Mouse (Mus musculus) cerebellum, adult (tissue): ENCODE data around the gene Fancc.
"Not testable (repeated sequence)": the region's sequence is repeated elsewhere in the genome, so short reads cannot be mapped to it uniquely, and the experiment has no call there.

Experiments used
- ATAC-seq: cut with Nextera tagmentation; 2 replicates; pipeline ENCODE4 v1.9.2; 2017; ENCODE audit warnings: mild to moderate bottlenecking, moderate library complexity, mixed read lengths; ENCODE audit not compliant: insufficient number of reproducible peaks, low FRiP score, low TSS enrichment

The Fancc gene

DNA sequence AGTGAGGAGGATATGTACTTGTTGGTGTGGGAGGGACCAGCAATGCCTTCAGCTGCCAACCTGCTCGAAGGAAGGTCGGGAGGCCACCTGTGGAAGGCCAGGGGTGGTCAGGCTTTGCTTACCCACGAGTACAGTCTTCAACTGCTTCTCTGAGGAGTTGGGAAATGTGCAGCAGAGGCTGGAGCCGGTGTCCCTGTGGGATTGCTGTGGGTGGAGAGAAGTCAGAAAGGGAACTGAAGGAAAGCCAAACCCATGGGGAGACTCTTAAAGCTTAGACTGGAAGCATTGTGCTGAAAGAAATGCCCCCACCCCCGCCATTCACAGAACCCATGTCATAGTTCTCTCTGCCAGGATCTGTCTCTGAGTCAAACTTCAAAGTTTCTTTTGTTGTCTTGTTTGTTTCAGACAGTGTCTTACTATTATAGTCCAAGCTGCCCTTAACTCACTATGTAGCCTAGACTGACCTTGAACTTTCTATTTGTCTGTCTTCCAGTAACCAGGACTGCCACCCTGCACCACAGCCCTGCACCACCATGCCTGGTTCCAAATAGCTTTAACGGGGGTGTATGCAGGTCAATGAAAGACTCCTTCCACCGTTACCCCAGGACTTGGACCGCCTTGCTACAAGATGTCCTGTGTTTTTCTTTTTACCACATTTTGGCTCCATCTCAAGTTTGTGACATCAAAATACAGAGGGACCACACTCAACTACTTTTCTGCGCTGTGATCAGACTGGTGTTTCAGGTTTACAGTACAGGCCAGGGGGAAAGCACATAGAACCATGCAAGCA, 173.6 kb downstream of the Fancc start:
- ATAC-seq: no peak

GRCm38 (mm10) chr13:63322756-63323155, 174.3 kb downstream of the Fancc start:
- ATAC-seq: no peak

DNA sequence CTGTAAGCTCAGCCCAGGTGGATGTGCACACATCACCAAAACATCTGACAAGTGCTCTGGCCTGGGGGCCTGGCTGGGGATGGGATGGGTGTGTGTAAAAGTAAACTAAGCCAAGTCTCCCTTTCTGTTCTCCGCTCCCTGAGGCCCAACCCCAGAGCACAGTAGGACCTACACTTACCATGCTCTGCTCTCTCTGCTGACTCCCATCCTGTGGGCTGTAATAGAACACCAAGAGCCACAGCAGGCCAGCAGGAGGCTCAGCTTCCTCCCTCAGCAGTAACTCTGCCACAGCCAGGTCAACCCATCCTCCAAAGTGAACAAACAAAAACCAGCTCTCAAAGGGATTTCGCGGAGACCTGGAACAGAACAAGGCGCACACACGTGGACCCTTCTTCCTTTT, 175.4 kb downstream of the Fancc start:
- no peak for ATAC-seq

- ATAC-seq: no peak
These were observed 177.3 kb downstream of the Fancc start for GRCm38 (mm10) chr13:63319814-63320213.

DNA sequence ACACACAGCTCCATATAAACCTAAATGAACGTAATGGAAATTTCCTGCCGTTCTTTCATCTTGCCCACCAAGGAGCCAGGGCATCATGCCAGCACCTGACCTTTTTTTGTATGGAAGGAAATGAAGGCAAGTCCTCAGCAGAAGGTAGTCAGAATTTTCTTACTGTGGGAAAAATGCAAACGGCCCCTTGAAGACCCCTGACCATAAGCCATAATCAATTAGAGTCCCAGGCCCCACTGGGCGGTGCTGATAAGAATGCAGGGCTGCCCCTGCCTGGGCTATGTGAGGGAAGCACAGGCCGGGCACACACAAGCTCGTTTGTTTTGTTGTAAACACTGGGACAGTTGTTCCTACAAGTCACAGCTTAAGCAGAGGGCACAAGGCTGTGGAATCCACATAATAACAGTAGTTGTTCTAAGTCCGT, 179.4 kb downstream of the Fancc start:
- ATAC-seq: no peak

DNA sequence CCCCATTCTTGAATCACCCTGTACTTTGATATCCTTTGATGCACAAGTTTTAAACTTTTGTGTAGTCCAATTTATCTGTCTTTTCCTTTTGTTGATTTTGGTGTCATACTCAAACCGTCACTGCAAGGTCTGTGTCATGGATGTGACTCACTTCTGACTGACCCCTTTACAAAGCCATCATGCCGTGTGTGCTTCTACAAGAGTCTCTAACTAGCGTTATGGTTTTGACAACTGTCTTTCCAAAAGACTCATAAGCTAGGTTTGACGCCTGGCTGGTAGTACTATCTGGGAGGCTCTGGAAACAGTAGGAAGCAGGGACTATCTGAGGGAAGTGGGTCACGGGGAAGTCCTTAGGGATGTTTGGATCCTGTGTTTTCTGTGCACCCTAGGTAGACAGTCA, 180.7 kb downstream of the Fancc start:
- ATAC-seq: no peak

DNA sequence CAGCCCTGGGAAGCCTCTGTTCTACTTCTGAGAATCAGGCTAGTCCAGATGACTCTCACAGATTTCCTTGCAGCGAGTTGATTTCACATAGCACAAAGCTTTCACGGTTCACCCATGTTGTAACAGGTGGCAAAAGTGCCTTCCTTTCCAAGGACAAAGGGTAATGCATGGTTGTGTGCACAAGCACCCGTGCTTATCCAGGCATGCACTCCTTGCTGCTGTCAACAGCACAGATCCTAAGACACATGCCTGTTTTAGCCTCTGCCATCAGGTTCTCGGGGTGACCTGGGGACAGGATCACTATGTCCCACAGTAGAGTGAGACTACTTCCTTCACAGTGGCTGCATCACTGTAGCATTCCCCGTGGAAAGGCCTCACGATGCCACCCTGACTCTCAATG, 181.3 kb downstream of the Fancc start:
- ATAC-seq: no peak

GRCm38 (mm10) chr13:63315111-63315510, 182.0 kb downstream of the Fancc start:
- ATAC-seq: not testable (repeated sequence)

- no peak for ATAC-seq
These were observed 182.5 kb downstream of the Fancc start for GRCm38 (mm10) chr13:63314608-63314920.

DNA sequence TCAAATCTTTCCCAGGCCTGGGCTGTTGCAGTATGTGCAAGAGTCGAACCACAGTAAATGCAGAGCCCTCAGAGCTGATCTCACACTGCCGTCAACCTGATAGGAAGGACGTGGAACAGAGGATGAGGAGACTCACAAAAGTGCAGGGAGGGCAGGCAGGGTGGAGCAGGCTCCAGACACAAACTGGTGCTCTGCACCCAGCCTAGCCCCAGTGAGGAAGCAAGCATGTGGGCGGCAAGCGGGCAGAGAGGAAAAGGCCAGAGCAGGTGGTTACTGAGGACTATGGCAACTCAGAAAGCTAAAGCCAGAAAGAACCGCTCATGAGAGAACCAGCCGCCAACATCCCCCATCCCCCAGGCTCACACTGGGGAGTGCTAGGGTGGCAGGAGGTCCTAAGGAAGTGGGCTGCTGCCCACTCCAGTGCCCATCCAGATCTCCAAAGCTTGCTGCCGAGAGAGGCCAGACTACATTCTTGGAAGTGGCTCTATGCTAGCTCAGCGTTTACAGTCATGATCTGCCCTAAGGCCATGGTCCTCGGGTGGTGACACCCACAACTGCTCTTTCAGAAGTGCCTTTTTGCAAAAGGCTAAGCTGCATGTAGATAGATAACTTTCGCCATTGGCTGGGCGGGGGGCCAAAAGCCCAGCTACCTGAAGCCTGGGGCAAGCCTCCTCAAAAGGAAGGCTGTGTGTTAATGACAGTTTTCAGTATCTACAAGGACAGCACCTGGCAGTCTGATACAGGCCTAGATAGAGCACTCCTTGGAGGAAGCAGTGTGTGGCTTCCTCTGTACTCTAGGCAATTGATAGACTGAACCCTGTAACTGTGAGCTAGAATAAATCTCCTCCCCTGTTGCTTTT, 183.1 kb downstream of the Fancc start:
- no peak for ATAC-seq

GRCm38 (mm10) chr13:63313247-63313646, 183.8 kb downstream of the Fancc start:
- ATAC-seq: no peak

- no peak for ATAC-seq
These were observed 185.9 kb downstream of the Fancc start for GRCm38 (mm10) chr13:63311156-63311555.

DNA sequence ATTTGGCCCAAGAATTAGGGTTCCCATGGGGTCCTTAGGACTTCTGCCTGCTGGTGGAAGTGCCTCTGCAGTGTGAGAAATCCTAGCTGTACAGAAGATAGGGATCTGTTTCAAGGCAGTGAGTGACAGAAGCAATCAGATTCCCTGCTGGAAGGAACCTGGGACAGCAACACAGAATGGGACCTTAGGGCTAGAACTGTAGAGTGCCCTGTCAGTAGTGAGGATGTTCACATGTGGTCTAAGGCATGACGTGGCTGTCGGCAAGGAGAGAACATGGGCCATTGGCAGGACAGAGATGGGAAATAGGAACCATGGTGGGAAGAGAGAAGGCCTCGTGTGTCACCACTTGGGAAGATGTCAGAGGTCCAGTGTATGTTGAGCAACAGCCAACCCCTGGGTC, 187.5 kb downstream of the Fancc start:
- no peak for ATAC-seq

DNA sequence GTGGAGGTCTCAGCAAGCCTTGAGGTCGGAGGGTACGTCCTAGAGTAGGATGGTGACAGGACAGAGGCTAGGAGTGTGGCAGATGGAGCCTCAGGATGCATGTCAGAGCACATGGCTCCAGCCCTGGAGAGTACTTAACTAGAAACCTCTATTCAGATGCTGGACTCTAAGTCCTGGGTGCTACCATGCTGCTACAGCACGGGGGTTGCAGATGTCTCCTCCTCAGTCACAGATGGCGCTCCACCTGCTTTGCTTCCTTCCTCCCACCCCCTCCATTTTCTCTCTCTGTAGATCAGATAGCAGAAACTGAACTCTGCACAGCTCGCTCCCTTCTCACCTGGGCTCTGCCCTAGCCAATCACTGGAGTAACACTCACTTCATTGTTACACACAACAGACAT, 190.3 kb downstream of the Fancc start:
- peak; percentile 78 for ATAC-seq

GRCm38 (mm10) chr13:63305160-63306011, 191.7 kb downstream of the Fancc start:
- no peak for ATAC-seq

DNA sequence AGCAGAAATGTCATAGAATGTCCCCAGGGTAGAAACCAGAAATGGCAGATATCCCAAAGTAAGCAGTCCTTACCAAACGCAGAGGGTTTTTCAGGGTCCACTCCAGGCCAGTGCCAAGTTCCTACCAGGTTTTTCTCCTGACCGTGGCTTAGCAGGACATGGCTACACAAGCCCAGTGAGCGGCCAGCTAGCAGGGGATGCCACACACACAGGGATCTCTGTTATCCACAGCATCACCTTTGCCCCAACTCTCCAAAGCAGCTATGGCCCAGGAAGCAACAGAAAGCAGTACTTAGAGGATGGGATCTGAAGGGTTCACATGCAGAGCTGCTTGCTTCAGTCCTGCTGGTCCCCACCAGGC, 192.3 kb downstream of the Fancc start:
- no peak for ATAC-seq

DNA sequence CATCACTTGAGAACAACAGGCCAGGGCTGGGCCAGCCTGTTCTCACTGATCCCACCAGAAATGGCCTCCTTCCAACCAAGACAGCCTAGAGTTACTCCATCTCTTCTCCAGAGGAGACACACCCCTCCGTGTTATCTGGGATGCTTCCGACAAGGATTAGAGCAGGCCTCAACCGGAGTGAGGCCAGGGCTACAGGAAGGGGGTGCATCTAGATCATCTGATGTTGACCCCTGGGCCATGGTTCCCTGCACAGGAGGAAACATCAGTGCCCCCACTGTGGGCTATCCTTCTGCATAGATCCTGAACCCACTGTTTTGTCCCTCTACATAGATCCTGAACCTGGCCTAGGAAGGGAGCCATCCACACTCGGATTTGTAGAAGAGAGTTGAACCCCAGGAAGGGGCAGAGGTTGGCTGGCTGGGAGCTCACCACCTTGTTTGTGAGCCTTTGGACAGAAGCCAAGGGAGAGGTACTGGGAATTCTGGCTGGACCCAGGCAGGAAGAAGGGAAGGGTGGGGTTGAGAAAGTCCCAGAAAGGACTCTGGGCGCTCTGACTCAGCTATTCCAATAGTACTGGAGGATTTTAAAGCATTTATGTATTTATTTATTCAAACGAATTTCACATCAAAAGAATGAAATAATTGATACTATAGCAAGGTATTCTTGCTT, 192.8 kb downstream of the Fancc start:
- ATAC-seq: no peak

DNA sequence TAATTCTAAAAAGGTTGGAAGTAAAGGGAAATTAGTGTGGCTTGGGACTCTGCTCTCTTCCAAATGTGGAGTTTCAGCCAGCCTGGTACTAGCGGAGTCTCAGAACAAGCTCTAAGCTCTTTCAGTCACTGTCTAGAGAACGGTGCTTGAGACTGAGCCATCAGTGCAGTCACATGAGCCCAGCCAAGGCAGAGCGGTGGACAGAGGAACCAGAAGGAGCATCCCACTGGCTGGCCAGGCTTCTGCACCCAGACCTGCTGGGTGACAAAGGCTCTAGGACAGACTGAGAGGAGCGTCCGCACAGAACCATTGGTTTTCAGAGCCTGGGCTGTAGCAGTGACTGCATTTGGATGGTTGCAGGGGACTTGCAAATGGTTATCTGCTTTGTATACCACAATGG, 194.7 kb downstream of the Fancc start:
- no peak; the same call in 1 of the 2 replicates for ATAC-seq

DNA sequence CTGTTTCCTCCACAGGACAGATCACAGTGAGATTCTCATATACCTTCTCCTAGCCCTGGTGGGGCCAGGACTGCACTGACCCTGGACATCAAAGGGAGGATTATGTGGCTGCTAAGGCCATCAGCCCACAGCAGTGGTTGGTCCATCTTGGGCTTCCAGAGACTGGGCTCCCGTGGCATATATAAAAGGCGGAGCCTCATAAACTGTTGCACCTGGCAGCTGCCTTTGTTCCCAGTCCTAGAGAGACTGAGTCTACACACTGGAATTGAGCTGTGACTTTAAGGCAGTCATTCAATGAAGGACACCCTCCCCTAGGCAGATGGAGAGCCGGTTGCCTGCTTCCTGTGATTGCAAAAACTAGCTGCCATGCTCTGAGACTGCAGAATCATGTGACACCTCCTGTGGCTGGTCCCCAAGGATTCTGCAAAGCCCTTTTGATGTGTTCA, 195.3 kb downstream of the Fancc start:
- no peak for ATAC-seq

GRCm38 (mm10) chr13:63300929-63301328, 196.1 kb downstream of the Fancc start:
- no peak for ATAC-seq
